ENCODE assay signal across 21 mouse cellular contexts in genomic region chr7:144862712-144863111, GRCm38 (mm10). TPM values are rescaled to one million over a fixed set of nuclear protein-coding genes. Genes with fewer than 3 reads are reported as not detected.
"Had no signal": no experiment of that assay in that cellular context is flagged by ENCODE, and none has a peak within 500 bp of the region (broad histone marks: within the 10 kb centered on the region; RNA-seq: fewer than 3 reads in every experiment).

No protein-coding gene starts in this region.

- H3K27ac ChIP-seq: kidney, embryonic 15.5 days; left cerebral cortex, adult 2 months; liver, embryonic 12.5 days; midbrain, embryonic 12.5 days; stomach, postnatal 0 days had no signal

- H3K4me3 ChIP-seq: left cerebral cortex, adult 2 months; liver, embryonic 12.5 days had no signal

- H3K9me3 ChIP-seq: kidney, embryonic 15.5 days; liver, embryonic 12.5 days; midbrain, embryonic 12.5 days had no signal

- H3K36me3 ChIP-seq: kidney, embryonic 15.5 days; liver, embryonic 12.5 days; midbrain, embryonic 12.5 days had no signal

- H3K4me2 ChIP-seq: liver, embryonic 12.5 days; lung, embryonic 14.5 days had no signal

- ATAC-seq: liver, embryonic 12.5 days; midbrain, embryonic 16.5 days had no signal

- H3K9ac ChIP-seq: kidney, embryonic 15.5 days; liver, embryonic 12.5 days; lung, embryonic 14.5 days; midbrain, embryonic 12.5 days had no signal

- DNase-seq: kidney, adult 2 months; kidney, postnatal 14 days; lung, postnatal 10 days; lung, postnatal 4 days; right cerebral cortex, adult 18-20 months; right cerebral cortex, postnatal 25 days; thymus, postnatal 4 days had no signal

RNA-seq across cellular contexts. Expression of gene Fgf4, which starts 15.5 kb away (rescaled TPM):
- total RNA-seq: layer of hippocampus, adult 8-10 months; layer of hippocampus, postnatal 25 days; left cerebral cortex, adult 2 months; left cerebral cortex, postnatal 36 days; megakaryocyte-erythroid progenitor cell, adult 5-6 weeks had no signal
- polyA plus RNA-seq: kidney, adult 2 months; kidney, embryonic 15.5 days; liver, embryonic 12.5 days; liver, embryonic 16.5 days; lung, embryonic 14.5 days; midbrain, embryonic 12.5 days; midbrain, embryonic 16.5 days; neural tube, embryonic 14.5 days; small intestine, adult 2 months; stomach, postnatal 0 days had no signal

RNA-seq across cellular contexts. Expression of gene Fgf3, which starts 24.8 kb away (rescaled TPM):
- total RNA-seq: layer of hippocampus, postnatal 25 days had no signal
- polyA plus RNA-seq: kidney, adult 2 months; lung, embryonic 14.5 days had no signal

RNA-seq across cellular contexts. Expression of gene Fgf15, which starts 33.6 kb away (rescaled TPM):
- total RNA-seq: layer of hippocampus, adult 8-10 months; layer of hippocampus, postnatal 25 days; left cerebral cortex, adult 2 months; left cerebral cortex, postnatal 36 days had no signal
- polyA plus RNA-seq: kidney, adult 2 months; liver, embryonic 12.5 days; liver, embryonic 16.5 days; lung, embryonic 14.5 days; stomach, postnatal 0 days had no signal
